Mouse (Mus musculus): ENCODE measurements around the gene RPS10-NUDT3.

The RPS10-NUDT3 gene

DNA sequence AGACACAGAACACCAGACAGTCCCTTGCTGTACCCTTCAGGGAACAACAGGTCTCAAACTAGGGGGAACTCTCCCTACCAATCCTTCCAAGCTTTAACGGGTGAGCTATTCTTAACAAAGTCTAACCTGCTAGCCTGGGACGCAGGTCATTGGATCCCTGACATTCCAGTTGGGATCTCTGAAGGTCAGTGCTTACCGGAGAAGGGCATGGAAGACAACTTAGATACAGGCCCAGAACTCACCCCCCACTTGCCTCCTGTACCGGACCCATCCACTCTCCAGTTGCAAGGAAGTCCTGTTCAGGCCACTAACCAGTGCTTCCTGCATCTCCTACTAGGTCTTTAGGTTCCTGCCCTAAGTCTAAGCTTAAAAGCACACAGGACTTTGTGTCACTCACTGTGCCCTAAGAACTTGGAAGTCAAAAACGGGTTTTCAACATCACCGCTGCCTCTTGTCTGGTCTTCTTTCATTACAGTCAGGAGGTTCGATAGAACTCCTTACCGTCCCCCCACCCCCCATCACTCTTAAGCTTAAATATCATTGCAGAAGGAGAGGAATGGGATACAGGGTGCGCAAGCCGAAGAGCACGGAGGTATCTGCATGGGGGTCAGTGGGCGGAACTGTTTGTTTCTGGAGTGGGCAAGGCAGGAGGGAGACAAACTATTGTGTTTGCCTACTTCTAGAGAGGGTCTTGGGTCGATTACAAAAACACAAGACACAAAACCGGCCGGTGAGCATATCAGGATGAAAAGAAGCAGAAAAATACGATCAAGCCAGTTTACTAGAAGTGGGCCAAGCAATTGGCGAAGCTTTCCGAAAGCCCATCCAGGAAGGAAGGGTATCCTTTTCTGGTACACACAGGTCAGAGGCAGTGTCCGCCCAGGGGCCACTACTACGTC lies 80.7 kb downstream of the RPS10-NUDT3 start:
- no peak for DNase-seq (ENCODE audit: low spot score in 2 of 2)

DNA sequence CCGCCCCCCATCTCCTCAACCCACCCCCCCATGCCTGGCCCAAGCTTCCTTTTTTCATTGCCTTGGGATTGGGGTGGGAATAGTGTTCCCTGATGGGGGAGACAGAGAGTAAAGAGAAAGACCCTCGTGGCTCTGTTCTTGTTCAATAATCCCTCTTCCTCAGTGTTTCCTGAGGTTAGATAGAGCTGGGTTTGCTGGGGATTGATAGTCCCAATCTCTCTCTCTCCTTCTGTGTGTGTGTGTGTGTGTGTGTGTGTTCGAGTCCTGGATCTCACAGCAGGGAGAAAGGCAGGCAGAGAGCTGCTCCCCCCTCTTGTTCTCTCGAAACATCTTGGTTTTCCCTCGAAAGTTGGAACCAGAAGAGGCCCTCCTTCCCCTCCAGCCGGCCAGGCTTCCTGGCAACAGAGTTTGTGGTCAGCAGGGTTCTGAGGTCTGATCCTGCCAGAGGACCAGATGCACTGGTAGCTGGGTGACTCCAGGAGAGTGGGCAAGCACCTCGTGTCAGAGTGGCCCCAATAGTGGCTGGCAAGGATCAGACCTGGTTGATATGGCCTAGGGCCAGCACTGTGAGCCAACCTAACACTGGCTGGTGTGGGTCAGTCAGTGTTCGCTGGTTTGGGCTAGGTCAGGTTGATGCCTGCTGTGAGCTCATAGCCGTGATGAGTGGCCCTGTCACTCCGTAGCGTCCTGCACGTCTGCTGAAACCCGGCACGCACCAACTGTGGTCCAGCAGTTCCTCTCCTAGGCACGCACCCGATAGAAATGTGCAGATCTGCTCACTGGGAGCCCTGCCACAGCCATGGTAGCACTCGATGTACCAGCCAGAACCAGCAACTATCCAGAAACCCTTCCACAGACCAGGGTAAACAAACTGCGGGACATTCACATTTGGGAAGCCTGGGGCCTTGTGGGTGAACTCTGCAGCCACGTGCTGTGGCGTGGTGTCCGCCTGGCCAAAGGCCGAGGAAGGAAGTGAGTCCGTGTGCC lies 82.5 kb downstream of the RPS10-NUDT3 start:
- DNase-seq (ENCODE audit: low spot score in 2 of 2) = no peak

GRCm38 (mm10) chr17:27551393-27551940 lies 83.6 kb downstream of the RPS10-NUDT3 start:
- DNase-seq (ENCODE audit: low spot score in 2 of 2) = no peak

- DNase-seq (ENCODE audit: low spot score in 2 of 2) = no peak
These were observed 85.8 kb downstream of the RPS10-NUDT3 start for GRCm38 (mm10) chr17:27549234-27549633.

- no peak for DNase-seq (ENCODE audit: low spot score in 2 of 2)
These were observed 87.7 kb downstream of the RPS10-NUDT3 start for GRCm38 (mm10) chr17:27547253-27547868.

GRCm38 (mm10) chr17:27546574-27547085 lies 88.4 kb downstream of the RPS10-NUDT3 start:
- DNase-seq (ENCODE audit: low spot score in 2 of 2) = no peak

GRCm38 (mm10) chr17:27545991-27546390 lies 89.0 kb downstream of the RPS10-NUDT3 start:
- DNase-seq (ENCODE audit: low spot score in 2 of 2) = no peak

GRCm38 (mm10) chr17:27544551-27544950 lies 90.5 kb downstream of the RPS10-NUDT3 start:
- DNase-seq (ENCODE audit: low spot score in 2 of 2) = peak in 1 of 2 experiments; percentile 60

- DNase-seq (ENCODE audit: low spot score in 2 of 2) = no peak
These were observed 93.0 kb downstream of the RPS10-NUDT3 start for GRCm38 (mm10) chr17:27541984-27542383.

DNA sequence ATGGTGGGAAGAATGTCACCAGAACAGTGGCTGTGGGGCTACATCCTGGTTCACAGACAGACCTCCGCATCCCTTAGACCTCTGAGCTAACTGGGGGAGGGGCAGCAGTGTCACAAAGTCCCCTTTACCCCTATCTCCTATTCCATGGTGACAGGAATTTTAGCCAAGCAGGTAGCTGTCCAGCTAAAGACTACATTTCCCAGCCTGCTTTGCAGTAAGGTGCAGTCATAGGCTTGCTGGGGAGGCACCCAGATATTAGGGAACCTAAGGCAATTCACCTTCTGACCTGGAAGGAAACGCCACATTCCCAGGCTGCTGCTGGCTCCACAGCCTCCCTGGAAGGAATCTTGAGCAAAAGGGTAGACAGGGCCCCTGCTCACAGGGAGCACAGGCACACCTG lies 93.8 kb downstream of the RPS10-NUDT3 start:
- no peak for DNase-seq (ENCODE audit: low spot score in 2 of 2)

DNA sequence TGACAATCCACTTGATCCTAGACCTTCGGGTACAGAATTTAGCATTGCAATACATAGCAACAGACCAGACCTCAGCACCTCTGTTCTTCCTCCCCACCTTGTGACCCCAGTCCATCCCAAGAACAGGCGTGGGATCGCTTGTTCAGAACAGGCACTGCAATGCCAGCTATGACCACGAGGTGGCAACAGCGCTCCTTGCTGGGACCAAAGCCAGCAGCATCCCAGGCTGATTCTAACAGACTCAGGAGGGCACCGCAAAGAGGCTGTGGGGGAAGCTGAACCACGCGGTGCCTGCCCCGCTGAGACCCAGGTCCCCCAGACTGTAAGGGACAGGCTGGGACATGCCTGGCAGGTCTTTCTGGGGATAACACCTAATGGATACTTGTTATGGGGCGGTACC lies 100.3 kb downstream of the RPS10-NUDT3 start:
- peak; percentile 92 to 95 for DNase-seq (ENCODE audit: low spot score in 2 of 2)

- DNase-seq (ENCODE audit: low spot score in 2 of 2) = no peak
These were observed 101.7 kb downstream of the RPS10-NUDT3 start for GRCm38 (mm10) chr17:27533354-27533753.

- no peak for DNase-seq (ENCODE audit: low spot score in 2 of 2)
These were observed 102.9 kb downstream of the RPS10-NUDT3 start for GRCm38 (mm10) chr17:27532095-27532494.
